Mouse (Mus musculus) heart, postnatal 0 days (tissue): ENCODE measurements around the gene Top3a. TPM values are rescaled to one million over a fixed set of nuclear protein-coding genes. Genes with fewer than 3 reads are reported as not detected.
"Not testable (repeated sequence)": the region's sequence is repeated elsewhere in the genome, so short reads cannot be mapped to it uniquely, and the experiment has no call there.

Source experiments
- ATAC-seq: fragments of 200-750 bp; cut with Nextera tagmentation; 2 replicates; pipeline ENCODE4 v1.8.0; 2017; ENCODE audit warnings: low read depth, moderate number of reproducible peaks, moderate library complexity; ENCODE audit not compliant: insufficient read depth
- DNase-seq: peaks from one replicate; pipeline ENCODE4 v3.0.0-alpha.2; 2016; ENCODE audit warnings: low spot score
- H3K27ac ChIP-seq: fragments of 300-500 bp; sonication (generic); 2 replicates; pipeline ENCODE4 v1.5.1; 2014; ENCODE audit warnings: low read depth, mild to moderate bottlenecking
- H3K27me3 ChIP-seq: fragments of 300-500 bp; sonication (generic); 2 replicates; pipeline ENCODE4 v1.6.1; 2014; ENCODE audit warnings: low read length, mixed read lengths; ENCODE audit not compliant: control insufficient read depth, insufficient read depth
- H3K36me3 ChIP-seq: fragments of 300-500 bp; sonication (generic); replicated peaks from 2 replicates; pipeline ENCODE4 v1.6.1; 2014; ENCODE audit warnings: low read length, mixed read lengths; ENCODE audit not compliant: control insufficient read depth, insufficient read depth
- H3K4me1 ChIP-seq: fragments of 300-500 bp; sonication (generic); 2 replicates; pipeline ENCODE4 v1.6.1; 2014; ENCODE audit warnings: antibody characterized with exemption; ENCODE audit not compliant: control insufficient read depth, insufficient read depth
- H3K4me2 ChIP-seq: fragments of 300-500 bp; sonication (generic); 2 replicates; pipeline ENCODE4 v1.6.1; 2014; ENCODE audit warnings: low read depth, mild to moderate bottlenecking, low read length, moderate library complexity
- H3K4me3 ChIP-seq: fragments of 300-500 bp; sonication (generic); 2 replicates; pipeline ENCODE4 v1.5.1; 2014; ENCODE audit warnings: low read depth, low read length
- H3K9ac ChIP-seq: fragments of 300-500 bp; sonication (generic); replicated peaks from 2 replicates; pipeline ENCODE4 v1.6.1; 2014; ENCODE audit warnings: low read depth, low read length, mixed read lengths
- H3K9me3 ChIP-seq: fragments of 300-500 bp; sonication (generic); replicated peaks from 2 replicates; pipeline ENCODE4 v1.6.1; 2016; ENCODE audit warnings: low read length; ENCODE audit not compliant: control insufficient read depth
- CTCF ChIP-seq: IDR thresholded peaks from 2 replicates; pipeline ENCODE4 v1.5.1; 2016; ENCODE audit warnings: antibody characterized with exemption, control low read depth, low read depth
- EP300 ChIP-seq: IDR thresholded peaks from 2 replicates; pipeline ENCODE4 v1.6.1; 2016; ENCODE audit warnings: antibody characterized with exemption, low read depth
- WGBS: fragments of 180-500 bp; shearing (Covaris S2); extraction: QIAGEN DNeasy Blood & Tissue Kit; methylation state at CpG from one replicate; pipeline ENCODE4 v1.1.7; 2014; 5-methylcytosine and 5-hydroxymethylcytosine counted together
- polyA plus RNA-seq: library from polyadenylated mRNA; unstranded; fragments of >200 nt; fragmentation: Nextera tagmentation; extraction: Ambion mirVana; gene quantifications from 2 replicates; pipeline ENCODE4 v1.2.1, GENCODE M21; 2015
- total RNA-seq: library from RNA; depleted of rRNA; stranded (reverse); fragments of >200 nt; gene quantifications from 2 replicates; pipeline ENCODE4 v1.2.3, GENCODE M21; 2014; ENCODE audit warnings: low replicate concordance; rRNA removed

Top3a gene
- 7.3 and 8.8 TPM in 2 replicates for total RNA-seq
- 3.8 and 4.4 TPM in 2 replicates for polyA plus RNA-seq

- ATAC-seq = peak; percentile 95
- WGBS = under 1% methylated on average over 62 of the region's 62 CpGs
- H3K4me1 ChIP-seq = peaks cover 53% of the 10 kb centered on the region
- H3K27ac ChIP-seq = peak within 1 kb of the TSS; percentile 80
- H3K9me3 ChIP-seq = no peaks in the 10 kb centered on the region
- H3K36me3 ChIP-seq = 0 out of 2 replicates have a peak, but pooled peaks cover 8% of the 10 kb centered on the region
- peak; percentile 99 for DNase-seq
- H3K4me3 ChIP-seq = peak within 1 kb of the TSS; percentile 60
- TF ChIP-seq CTCF = no peak
- no peak for TF ChIP-seq EP300
- H3K9ac ChIP-seq = peak within 1 kb of the TSS; percentile 59
- no peaks in the 10 kb centered on the region for H3K27me3 ChIP-seq
- H3K4me2 ChIP-seq = peak within 1 kb of the TSS; percentile 82
Observed at GRCm38 (mm10) chr11:60776829-60777740, at the start of gene Top3a, which contains the start of gene Smcr8. Gene Top3a, minus strand, starts transcription at chr11:60777365. Gene Smcr8, plus strand, starts transcription at chr11:60777524.

- TF ChIP-seq CTCF (no peak), EP300 (no peak)
- Histone ChIP-seq H3K4me2 (no peak overlapping the region), H3K36me3 (no peaks in the 10 kb centered on the region), H3K27me3 (no peaks in the 10 kb centered on the region), H3K27ac (no peak overlapping the region), H3K9me3 (no peaks in the 10 kb centered on the region), H3K4me1 (no peaks in the 10 kb centered on the region), H3K4me3 (no peak overlapping the region), H3K9ac (no peak overlapping the region)
- no peak for DNase-seq
- ATAC-seq = no peak
- WGBS = 29% methylated on average over 1 of the region's 1 CpGs
Observed at GRCm38 (mm10) chr11:60826700-60827099, 49.5 kb upstream of the Top3a start.

- Histone ChIP-seq H3K4me3 (no peak overlapping the region), H3K9ac (no peak overlapping the region), H3K4me2 (no peak overlapping the region), H3K27me3 (no peaks in the 10 kb centered on the region), H3K9me3 (no peaks in the 10 kb centered on the region), H3K4me1 (no peaks in the 10 kb centered on the region), H3K27ac (no peak overlapping the region), H3K36me3 (no peaks in the 10 kb centered on the region)
- ATAC-seq = no peak
- no peak for DNase-seq
- TF ChIP-seq EP300 (no peak), CTCF (no peak)
- 68% methylated on average over 3 of the region's 3 CpGs for WGBS
Observed at GRCm38 (mm10) chr11:60825191-60825590, 48.0 kb upstream of the Top3a start.

GRCm38 (mm10) chr11:60823771-60824170 lies 46.6 kb upstream of the Top3a start:
- no peak for TF ChIP-seq EP300
- TF ChIP-seq CTCF = no peak
- DNase-seq = no peak
- H3K4me1 ChIP-seq = no peaks in the 10 kb centered on the region
- no peaks in the 10 kb centered on the region for H3K27me3 ChIP-seq
- H3K36me3 ChIP-seq = no peaks in the 10 kb centered on the region
- no peak overlapping the region for H3K4me2 ChIP-seq
- no peak overlapping the region for H3K4me3 ChIP-seq
- H3K27ac ChIP-seq = no peak overlapping the region
- no peak for ATAC-seq
- no peaks in the 10 kb centered on the region for H3K9me3 ChIP-seq
- 51% methylated on average over 2 of the region's 2 CpGs for WGBS
- no peak overlapping the region for H3K9ac ChIP-seq

- TF ChIP-seq CTCF (no peak), EP300 (no peak)
- H3K4me2 ChIP-seq = no peak overlapping the region
- H3K4me3 ChIP-seq = no peak overlapping the region
- DNase-seq (no peak), ATAC-seq (no peak)
- no peaks in the 10 kb centered on the region for H3K36me3 ChIP-seq
- no peaks in the 10 kb centered on the region for H3K4me1 ChIP-seq
- H3K9me3 ChIP-seq = no peaks in the 10 kb centered on the region
- no peaks in the 10 kb centered on the region for H3K27me3 ChIP-seq
- no peak overlapping the region for H3K27ac ChIP-seq
- H3K9ac ChIP-seq = no peak overlapping the region
- 55% methylated on average over 5 of the region's 5 CpGs for WGBS
Observed at GRCm38 (mm10) chr11:60816398-60816797, 39.2 kb upstream of the Top3a start.

- Histone ChIP-seq H3K27ac (peak within 1 kb of the TSS; percentile 33; the same call in 1 of the 2 replicates), H3K4me3 (peak within 1 kb of the TSS; percentile 44), H3K9ac (peak within 1 kb of the TSS; percentile 28; the same call in 1 of the 2 replicates), H3K4me2 (peak within 1 kb of the TSS; percentile 60), H3K4me1 (peaks cover 19% of the 10 kb centered on the region; the same call in 1 of the 2 replicates)
- H3K27me3 ChIP-seq, H3K36me3 ChIP-seq, H3K9me3 ChIP-seq, ATAC-seq, DNase-seq: not testable (repeated sequence)
- 28% methylated on average over 6 of the region's 6 CpGs for WGBS
Observed at GRCm38 (mm10) chr11:60811618-60812017, 34.5 kb upstream of the Top3a start, which contains the start of gene Shmt1. Gene Shmt1, minus strand, starts transcription at chr11:60811718.
